Mouse (Mus musculus) kidney, postnatal 25 days (tissue): ENCODE results near the gene Alkbh1.
"Not testable (repeated sequence)": the region's sequence is repeated elsewhere in the genome, so short reads cannot be mapped to it uniquely, and the experiment has no call there.

Source experiments
- DNase-seq, 2 experiments: peaks; one replicate each; pipeline ENCODE4 v3.0.0; 2021; ENCODE audit warnings: mixed read lengths in 2 of 2

The Alkbh1 gene

GRCm38 (mm10) chr12:87443700-87444122 lies at the start of gene Alkbh1, which contains the start of gene Slirp:
Gene Alkbh1, minus strand, starts transcription at chr12:87444017.
Gene Slirp, plus strand, starts transcription at chr12:87443896.
- peak; percentile 92 to 94 for DNase-seq

- DNase-seq, result not testable (repeated sequence)
Measured at GRCm38 (mm10) chr12:87488683-87489082, 44.9 kb upstream of the Alkbh1 start.

- not testable (repeated sequence) for DNase-seq
Measured at GRCm38 (mm10) chr12:87482482-87482881, 38.7 kb upstream of the Alkbh1 start.

DNA sequence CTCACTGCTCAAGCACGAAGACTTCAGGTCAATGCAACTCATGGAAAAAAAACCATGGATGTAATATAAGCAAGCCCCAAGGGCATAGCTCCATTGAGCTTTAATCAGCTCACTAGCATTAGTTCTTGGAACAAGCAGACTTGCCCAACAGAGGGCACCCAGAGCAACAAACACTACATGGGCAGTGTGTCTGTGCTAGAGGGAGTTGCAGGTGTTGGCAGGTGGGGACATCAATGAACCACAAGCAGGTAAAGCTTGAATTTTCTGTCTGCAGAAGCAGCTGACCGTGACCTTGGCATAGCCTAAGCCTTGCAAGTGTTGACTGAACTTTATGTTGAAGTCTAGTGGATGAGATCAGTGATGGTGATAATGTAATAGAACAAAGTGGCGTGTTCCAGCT lies 30.9 kb upstream of the Alkbh1 start:
- no peak for DNase-seq

DNA sequence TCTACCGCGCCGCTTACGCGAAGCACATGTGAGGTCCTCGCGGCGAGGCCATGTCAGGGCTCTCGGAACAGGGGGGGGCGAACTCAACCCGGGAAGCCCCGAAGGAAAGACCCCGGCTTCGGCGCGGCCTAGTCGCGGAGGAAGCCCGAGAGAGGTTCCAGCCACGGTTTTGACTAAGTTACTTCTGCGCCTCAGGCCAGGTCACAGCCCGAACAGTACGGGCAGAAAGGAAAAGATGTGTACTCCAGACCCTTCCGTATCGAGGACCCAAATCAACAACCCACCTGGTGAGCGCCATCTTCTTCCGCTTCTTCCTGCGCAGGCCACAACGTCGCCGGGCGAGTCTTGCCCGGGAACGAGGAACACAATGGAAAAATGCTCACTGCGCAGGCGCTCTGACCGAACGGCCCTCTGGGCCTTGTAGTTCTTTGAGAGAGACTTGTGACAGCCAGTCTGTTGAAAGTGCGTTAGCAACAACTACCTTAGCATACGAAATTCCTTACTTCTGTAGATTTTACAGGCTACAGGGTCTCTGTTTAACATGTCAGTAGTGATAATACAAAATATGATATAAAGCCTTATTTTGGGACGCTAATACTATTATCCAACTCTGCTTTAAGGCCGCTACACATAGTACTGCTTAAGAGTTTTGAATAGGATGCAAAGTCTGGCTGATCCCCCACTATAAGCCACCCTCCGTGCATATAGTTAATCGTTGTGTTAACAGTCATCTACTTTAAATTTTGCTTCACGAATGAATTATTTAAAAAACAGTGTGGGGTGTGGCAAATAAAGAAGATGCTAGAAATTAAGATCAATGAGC lies 28.4 kb upstream of the Alkbh1 start, which contains the start of gene Snw1:
Gene Snw1, minus strand, starts transcription at position 311 of the 823 bp plus-strand sequence.
- DNase-seq, result peak; percentile 95 to 97

GRCm38 (mm10) chr12:87471421-87471963 lies 27.7 kb upstream of the Alkbh1 start:
- peak; percentile 12 to 48 for DNase-seq

DNA sequence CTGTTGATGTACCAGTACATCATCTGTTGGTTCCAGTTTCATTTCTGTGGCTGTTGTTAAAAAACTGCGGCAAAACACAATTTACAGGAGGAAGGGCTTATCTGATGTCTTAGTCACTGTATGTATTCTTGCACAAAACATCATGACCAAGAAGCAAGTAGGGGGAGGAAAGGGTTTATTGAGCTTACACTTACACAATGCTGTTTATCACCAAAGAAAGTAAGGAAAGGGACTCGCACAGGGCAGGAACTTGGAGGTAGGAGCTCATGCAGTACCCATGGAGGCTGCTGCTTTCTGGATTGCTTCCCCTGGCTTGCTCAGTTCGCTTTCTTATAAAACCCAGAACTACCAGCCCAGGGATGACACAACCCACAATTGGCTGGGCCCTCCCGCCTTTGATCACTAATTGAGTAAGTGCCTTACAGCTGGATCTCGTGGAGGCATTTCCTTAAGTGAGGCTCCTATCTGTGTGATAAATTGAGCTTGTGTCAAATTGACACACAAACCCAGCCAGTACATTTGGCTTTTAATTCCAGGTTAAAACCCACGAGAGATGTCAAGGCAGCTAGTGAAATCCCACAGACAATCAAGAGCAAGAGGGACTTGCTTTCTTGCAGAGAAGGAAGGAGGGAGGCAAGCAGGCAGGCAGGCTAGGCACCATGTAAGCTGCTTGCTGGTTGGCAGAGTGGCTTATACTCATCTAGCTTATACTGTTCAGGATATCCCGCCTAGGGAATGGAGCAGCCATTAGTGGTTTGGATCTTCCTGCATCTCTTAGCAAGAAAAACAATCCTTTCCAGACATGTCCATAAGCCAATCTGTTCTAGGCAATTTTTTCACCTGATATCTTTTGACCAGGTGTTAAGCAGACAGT lies 26.7 kb upstream of the Alkbh1 start:
- no peak for DNase-seq

DNA sequence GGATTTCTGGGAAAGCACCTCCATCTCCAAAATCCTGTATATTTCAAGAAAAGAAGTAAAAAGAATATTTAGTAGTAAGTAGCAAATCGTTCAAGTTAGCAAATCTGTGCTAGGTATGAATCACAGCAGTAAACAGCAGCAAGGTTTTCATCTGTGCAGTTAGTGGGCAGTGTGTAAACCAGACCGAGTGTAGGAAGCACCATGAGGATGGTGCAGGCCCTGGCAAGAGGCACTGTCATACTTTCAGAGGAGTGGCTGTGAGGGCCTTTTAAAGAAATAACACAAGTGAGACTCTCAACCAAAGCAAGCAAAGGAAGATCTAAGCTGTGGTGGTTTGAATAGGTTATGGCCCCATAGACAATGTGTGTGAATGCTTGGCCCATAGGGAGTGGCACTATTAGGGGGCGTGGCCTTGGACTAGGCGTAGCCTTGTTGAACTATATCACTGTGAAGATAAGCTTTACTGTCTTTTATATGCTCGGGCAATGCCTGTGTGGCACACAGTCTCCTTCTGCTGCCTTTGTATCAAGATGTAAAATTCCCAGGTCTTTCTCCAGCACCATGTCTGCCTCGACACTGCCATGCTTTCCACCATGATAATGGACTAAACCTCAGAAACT lies 21.0 kb upstream of the Alkbh1 start:
- DNase-seq, result no peak

DNA sequence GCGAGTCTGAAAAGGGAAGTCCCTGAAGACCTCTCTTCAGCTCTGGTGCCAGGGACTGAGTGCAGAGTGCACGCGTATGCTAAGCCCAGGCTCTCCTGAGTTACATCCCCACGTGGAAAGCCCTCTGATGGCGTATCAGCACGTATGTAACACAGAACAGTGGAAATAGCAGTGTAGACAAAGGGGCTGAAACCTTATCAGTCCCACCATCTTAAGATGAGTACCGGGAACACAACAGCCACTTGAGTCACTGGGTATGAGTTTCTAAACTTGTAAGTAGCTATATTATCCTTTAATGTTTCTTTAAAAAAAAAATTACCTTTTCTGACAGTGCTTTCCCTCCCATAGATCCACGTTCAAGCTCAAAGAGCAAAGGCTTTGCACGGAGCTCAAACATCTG lies 5.6 kb upstream of the Alkbh1 start:
- no peak for DNase-seq

- peak in 1 of 2 experiments; percentile 6 for DNase-seq
Measured at GRCm38 (mm10) chr12:87444211-87444610, 394 bp upstream of the Alkbh1 start.

DNA sequence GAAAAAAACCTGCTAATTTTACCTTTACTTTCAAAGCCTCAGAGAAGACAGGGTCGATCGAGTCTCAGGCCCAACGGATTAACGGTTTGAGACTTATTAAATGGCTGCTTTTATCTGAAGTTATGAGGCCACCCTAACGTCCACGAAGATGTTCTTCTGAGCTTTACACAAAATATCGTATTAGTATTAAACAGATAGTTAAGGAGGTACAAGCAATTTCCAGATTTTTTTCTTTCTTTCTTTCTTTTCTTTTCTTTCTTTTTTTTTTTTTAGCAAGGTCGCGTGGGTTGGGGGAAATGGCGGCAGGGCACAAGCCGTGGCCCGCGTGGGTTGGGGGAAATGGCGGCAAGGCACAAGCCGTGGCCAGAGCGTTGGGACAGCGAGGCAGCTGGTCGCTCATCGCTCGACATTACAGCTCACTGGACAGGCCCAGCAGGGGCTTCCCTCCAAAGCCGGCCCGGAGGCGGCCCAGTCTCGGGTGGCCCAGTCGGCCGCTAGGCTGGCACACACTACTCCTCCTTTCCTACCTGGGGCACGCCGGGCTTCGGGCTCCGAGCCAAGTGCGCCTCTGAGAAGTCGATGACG lies 610 bp downstream of the Alkbh1 start:
- DNase-seq, result no peak

DNA sequence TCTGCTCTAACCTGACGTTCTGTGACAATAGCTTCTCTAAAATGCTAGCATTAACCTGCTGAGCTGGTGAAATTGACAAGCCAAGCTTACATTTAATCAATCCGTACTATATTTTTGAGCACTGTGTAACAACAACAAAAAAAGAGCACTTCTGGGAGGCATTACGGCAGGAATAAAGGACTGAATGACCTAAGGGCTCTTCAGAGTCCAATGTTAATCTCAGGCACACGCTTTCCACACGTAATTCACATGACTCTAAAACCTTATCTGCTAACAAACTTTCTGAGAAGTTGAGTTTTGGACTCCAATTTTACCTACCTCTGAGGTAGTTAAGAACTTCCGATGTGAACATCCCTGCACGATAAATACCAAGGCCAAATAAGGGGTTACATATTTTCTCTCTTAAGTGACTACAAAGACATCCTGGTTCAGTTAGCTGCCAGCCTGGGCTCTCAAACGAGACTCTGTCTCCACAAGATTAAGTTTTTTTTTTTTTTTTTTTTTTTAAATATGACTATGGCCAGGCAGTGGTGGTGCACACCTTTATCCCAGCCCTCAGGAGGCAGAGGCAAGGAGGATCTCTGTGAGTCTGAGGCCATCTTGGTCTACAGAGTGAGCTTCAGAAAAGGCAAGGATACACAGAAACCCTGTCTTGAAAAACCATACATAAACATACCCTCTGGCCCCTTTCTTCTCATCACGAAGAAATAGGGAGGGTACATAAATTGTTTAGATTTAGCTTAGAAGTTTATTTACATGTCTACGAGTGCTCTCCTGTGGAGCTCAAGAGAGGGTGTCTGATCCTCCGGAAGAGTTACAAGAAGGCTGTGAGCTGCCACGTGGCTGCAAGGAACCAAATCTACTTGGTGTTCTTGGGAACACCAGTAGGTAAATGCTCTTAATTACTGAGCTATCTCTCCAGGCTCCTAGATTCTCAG lies 1.4 kb downstream of the Alkbh1 start:
- no peak for DNase-seq

DNA sequence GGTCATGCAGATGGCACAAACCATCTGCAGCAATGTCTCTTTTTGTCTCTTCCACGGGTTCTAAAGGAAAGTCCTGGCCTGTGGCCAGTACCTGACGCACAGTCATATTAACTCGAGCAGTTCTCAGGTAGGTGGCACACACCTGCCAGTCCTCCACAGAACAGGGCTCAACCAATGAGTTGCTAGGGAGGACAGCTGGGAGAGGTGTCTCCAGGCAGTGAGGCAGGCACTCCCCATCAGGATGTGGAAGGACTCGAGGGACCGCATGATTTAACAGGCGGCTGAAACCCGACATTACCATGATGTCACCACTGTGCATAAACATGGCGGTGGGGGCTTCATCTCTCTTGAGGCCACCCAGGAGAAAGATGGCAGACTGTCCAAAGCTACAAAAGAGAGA lies 14.9 kb downstream of the Alkbh1 start:
- no peak for DNase-seq

- DNase-seq, result no peak
Measured at GRCm38 (mm10) chr12:87428295-87428694, 15.5 kb downstream of the Alkbh1 start.

DNA sequence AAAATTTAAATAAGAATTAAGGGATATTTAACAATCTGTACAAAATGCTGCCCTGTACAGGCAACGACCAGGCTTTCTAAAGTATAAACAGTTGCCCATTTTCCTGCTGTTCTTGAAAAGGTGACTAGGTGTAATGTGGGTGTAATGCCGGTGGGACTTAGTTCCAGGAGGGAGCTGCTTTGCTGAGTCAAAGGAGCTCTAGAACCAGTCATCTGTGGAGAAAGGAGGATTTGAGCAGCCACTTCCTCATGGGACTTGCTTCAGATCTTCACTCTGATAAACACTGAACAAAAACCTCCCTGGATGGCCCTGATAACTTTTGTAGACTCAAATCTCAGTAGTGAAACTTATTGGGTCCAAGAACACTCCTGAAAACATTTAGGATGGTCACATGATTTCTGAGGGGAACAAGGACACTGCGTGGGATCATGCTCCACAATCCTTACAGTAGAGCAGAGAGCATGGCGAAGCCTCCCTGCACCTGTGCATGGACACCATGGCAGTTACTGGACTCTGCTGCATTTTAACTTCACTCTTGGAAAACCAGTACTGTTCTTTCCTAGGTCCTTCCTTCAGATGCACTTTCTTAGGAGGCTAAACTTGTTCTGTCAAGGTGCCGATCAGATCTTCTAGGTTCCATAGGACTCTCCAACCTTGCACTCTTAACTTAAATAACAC lies 17.3 kb downstream of the Alkbh1 start:
- no peak for DNase-seq

- no peak for DNase-seq
Measured at GRCm38 (mm10) chr12:87424516-87424915, 19.3 kb downstream of the Alkbh1 start.

GRCm38 (mm10) chr12:87423700-87424099 lies 20.1 kb downstream of the Alkbh1 start:
- no peak for DNase-seq

DNA sequence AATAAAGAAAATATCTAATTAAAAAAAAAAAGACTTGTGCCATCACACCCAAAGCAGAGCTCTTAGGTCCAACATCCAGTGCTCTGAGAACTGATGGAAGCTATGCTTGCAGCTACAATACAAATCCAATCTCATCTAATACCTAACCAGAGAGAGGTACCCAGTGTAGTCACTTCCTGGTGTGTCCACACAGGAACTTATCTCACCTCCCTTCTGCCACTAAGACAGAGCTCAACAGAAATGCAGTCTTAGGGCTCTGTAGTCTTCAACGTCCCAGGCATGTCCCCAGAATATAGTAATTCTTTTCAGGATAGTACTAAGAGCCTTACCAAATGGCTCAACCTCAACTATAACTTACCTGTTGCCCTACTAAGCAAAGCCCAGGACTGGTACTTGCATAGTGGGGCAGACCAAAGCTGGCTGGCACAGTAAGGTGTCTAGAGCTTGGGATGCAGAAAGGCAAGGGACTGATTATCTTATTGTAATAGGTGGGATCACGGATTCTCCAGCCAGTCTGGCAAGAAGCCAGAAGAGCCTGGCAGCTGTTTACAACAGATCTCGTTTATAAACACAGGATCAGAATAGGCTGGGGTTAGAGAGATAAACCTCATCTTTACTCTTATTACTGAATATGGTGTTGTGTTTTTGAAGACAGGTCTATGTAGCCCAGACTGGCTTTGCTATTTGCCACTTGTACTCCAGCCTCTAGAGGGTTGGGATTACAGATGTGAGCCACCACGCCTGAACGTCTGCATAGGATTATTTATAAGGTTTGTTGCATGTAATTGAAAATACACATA lies 21.9 kb downstream of the Alkbh1 start:
- peak in 1 of 2 experiments; percentile 24 for DNase-seq

GRCm38 (mm10) chr12:87419974-87420485 lies 23.8 kb downstream of the Alkbh1 start:
- DNase-seq, result no peak
